Mouse (Mus musculus) neural tube, embryonic 13.5 days (tissue): ENCODE data around the gene Doc2a. TPM values are rescaled to one million over a fixed set of nuclear protein-coding genes. Genes with fewer than 3 reads are reported as not detected.

Experiments
- ATAC-seq: fragments of 200-750 bp; cut with Nextera tagmentation; 2 replicates; pipeline ENCODE4 v1.8.0; 2017; ENCODE audit warnings: low read depth, mild to moderate bottlenecking, moderate TSS enrichment, moderate library complexity
- H3K27ac ChIP-seq: fragments of 300-500 bp; sonication (generic); replicated peaks from 2 replicates; pipeline ENCODE4 v1.5.1; 2015; ENCODE audit warnings: moderate library complexity, mild to moderate bottlenecking, inconsistent platforms
- H3K27me3 ChIP-seq: fragments of 300-500 bp; sonication (generic); 2 replicates; pipeline ENCODE4 v1.6.1; 2015; ENCODE audit warnings: mild to moderate bottlenecking, inconsistent platforms
- H3K36me3 ChIP-seq: fragments of 300-500 bp; sonication (generic); 2 replicates; pipeline ENCODE4 v1.6.1; 2015; ENCODE audit warnings: mild to moderate bottlenecking, inconsistent platforms
- H3K4me1 ChIP-seq: fragments of 300-500 bp; sonication (generic); replicated peaks from 2 replicates; pipeline ENCODE4 v1.6.1; 2015; ENCODE audit warnings: inconsistent platforms
- H3K4me2 ChIP-seq: fragments of 300-500 bp; sonication (generic); 2 replicates; pipeline ENCODE4 v1.6.1; 2015; ENCODE audit warnings: inconsistent platforms, mild to moderate bottlenecking, moderate library complexity
- H3K4me3 ChIP-seq: fragments of 300-500 bp; sonication (generic); 2 replicates; pipeline ENCODE4 v1.5.1; 2015; ENCODE audit warnings: mild to moderate bottlenecking, inconsistent platforms
- H3K9ac ChIP-seq: fragments of 300-500 bp; sonication (generic); 2 replicates; pipeline ENCODE4 v1.6.1; 2015; ENCODE audit warnings: moderate library complexity, mild to moderate bottlenecking, inconsistent platforms
- H3K9me3 ChIP-seq: fragments of 300-500 bp; sonication (generic); 2 replicates; pipeline ENCODE4 v1.6.1; 2016; ENCODE audit warnings: inconsistent platforms
- WGBS: fragments of 180-500 bp; shearing (Covaris S2); methylation state at CpG from one replicate; pipeline ENCODE4 v1.1.7; 2015; 5-methylcytosine and 5-hydroxymethylcytosine counted together
- polyA plus RNA-seq: library from polyadenylated mRNA; unstranded; fragments of >200 nt; fragmentation: Nextera tagmentation; extraction: Ambion mirVana; gene quantifications from 2 replicates; pipeline ENCODE4 v1.2.1, GENCODE M21; 2015

Gene Doc2a
- polyA plus RNA-seq, 1 experiment from 2014 or later = 9.5 TPM

DNA sequence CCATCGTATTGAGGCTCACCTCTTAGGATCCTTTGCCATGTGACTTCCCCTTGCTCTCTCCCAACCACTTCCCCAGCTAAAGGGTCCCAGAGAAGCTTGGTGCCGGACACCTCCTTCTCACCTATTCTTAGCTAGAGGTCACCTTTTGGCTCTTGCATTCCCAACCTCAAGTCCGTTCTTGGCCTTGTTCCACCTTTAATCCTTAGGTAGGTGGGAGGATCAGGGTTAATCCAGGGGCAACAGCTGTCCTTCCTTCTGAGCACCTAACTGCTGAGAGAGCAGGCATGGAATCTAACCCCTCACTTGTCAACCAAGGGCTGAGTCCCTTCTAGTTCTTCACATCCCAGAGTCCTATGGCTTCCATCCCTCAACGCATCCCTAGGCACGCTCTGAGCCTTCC, 21.3 kb upstream of the Doc2a start:
- peak overlapping the region; percentile 71 for H3K4me2 ChIP-seq
- peaks cover 65% of the 10 kb centered on the region for H3K4me1 ChIP-seq

GRCm38 (mm10) chr7:126831539-126831938, 15.7 kb upstream of the Doc2a start, which contains the start of gene 4930451I11Rik:
TSS of gene 4930451I11Rik (minus strand) at chr7:126831639.
- H3K36me3 ChIP-seq = peaks cover 27% of the 10 kb centered on the region
- WGBS = 62% methylated on average over 5 of the region's 5 CpGs
- H3K27me3 ChIP-seq = peaks cover 2% of the 10 kb centered on the region; the same call in 1 of the 2 replicates
- H3K4me3 ChIP-seq = peak within 1 kb of the TSS; percentile 25
- peak within 1 kb of the TSS; percentile 58 for H3K4me2 ChIP-seq
- ATAC-seq = 0 out of 2 replicates have a peak, but pooled peaks have one; percentile 10
- peak within 1 kb of the TSS; percentile 32; the same call in 1 of the 2 replicates for H3K9ac ChIP-seq
- peaks cover 25% of the 10 kb centered on the region for H3K4me1 ChIP-seq
- H3K27ac ChIP-seq = no peak within 1 kb of the TSS
- H3K9me3 ChIP-seq = no peaks in the 10 kb centered on the region

More for the DNA sequence above, 21.3 kb upstream of the Doc2a start:
- no peak for ATAC-seq
- 72% methylated on average over 5 of the region's 5 CpGs for WGBS
- Histone ChIP-seq H3K4me3 (no peak overlapping the region), H3K36me3 (peaks cover 31% of the 10 kb centered on the region), H3K27ac (no peak overlapping the region), H3K9ac (peak overlapping the region; percentile 47; the same call in 1 of the 2 replicates), H3K9me3 (no peaks in the 10 kb centered on the region), H3K27me3 (peaks cover 2% of the 10 kb centered on the region; the same call in 1 of the 2 replicates)

GRCm38 (mm10) chr7:126832036-126832598, 15.1 kb upstream of the Doc2a start:
- Histone ChIP-seq H3K4me2 (peak overlapping the region; percentile 58), H3K27me3 (peaks cover 2% of the 10 kb centered on the region; the same call in 1 of the 2 replicates), H3K27ac (no peak overlapping the region), H3K4me1 (peaks cover 20% of the 10 kb centered on the region), H3K36me3 (peaks cover 23% of the 10 kb centered on the region), H3K9me3 (no peaks in the 10 kb centered on the region), H3K4me3 (peak overlapping the region; percentile 25), H3K9ac (peak overlapping the region; percentile 32; the same call in 1 of the 2 replicates)
- 2% methylated on average over 21 of the region's 21 CpGs for WGBS
- peak; percentile 84 for ATAC-seq

DNA sequence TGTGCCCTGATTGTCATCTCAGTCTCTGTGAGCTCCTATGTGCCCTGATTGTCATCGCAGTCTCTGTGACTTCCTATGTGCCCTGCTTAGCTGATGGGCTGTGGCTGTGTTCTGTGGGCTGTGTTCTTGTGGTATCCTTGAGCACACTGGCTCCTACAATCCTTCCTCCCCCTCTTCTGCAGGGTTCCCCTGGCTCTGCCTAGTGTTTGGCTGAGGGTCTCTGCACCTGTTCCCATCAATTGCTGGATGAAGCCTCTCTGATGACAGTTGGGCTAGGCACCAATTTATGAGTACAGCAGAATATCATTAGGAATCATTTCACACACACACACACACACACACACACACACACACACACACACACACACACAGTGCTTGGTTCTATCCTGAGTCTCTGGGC, 13.9 kb upstream of the Doc2a start:
- H3K27me3 ChIP-seq = peaks cover 2% of the 10 kb centered on the region; the same call in 1 of the 2 replicates
- peaks cover 15% of the 10 kb centered on the region for H3K4me1 ChIP-seq
- no peak overlapping the region for H3K4me2 ChIP-seq
- no peak overlapping the region for H3K9ac ChIP-seq
- no peak overlapping the region for H3K4me3 ChIP-seq
- no peak overlapping the region for H3K27ac ChIP-seq
- ATAC-seq = no peak
- H3K36me3 ChIP-seq = peaks cover 16% of the 10 kb centered on the region
- WGBS = 100% methylated on average over 1 of the region's 1 CpGs
- no peaks in the 10 kb centered on the region for H3K9me3 ChIP-seq

DNA sequence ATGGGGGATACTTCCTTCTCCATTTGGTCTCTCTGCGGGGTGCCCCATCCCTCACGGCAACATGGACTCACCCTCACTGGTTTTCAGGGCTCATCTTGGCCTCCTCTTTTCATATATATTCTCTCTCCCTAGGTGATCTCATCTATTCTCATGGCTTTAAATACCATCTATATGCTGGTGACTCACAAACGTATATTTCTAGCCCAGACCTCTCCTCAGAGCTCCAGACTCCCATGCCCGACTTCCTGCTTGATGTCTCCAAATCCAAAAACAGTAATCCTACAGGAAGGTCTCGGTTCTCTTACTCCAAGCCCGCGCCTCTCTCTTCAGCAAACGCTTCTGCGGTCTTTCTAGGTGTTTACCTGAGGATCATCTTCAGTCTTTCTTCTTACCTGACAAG, 3.9 kb upstream of the Doc2a start:
- H3K27me3 ChIP-seq = peaks cover 23% of the 10 kb centered on the region
- H3K9ac ChIP-seq = no peak overlapping the region
- peaks cover 12% of the 10 kb centered on the region for H3K4me1 ChIP-seq
- no peak overlapping the region for H3K4me2 ChIP-seq
- no peaks in the 10 kb centered on the region for H3K9me3 ChIP-seq
- H3K27ac ChIP-seq = no peak overlapping the region
- 79% methylated on average over 9 of the region's 9 CpGs for WGBS
- ATAC-seq = no peak
- no peak overlapping the region for H3K4me3 ChIP-seq
- H3K36me3 ChIP-seq = no peaks in the 10 kb centered on the region

- peaks cover 24% of the 10 kb centered on the region for H3K4me1 ChIP-seq
- no peak overlapping the region for H3K4me2 ChIP-seq
- 34% methylated on average over 2 of the region's 2 CpGs for whole genome bisulfite sequencing
These were observed 1.7 kb upstream of the Doc2a start for GRCm38 (mm10) chr7:126845516-126845915.

GRCm38 (mm10) chr7:126847421-126848398, 494 bp downstream of the Doc2a start:
- Histone ChIP-seq H3K27ac (no peak overlapping the region), H3K9me3 (no peaks in the 10 kb centered on the region), H3K27me3 (peaks cover 52% of the 10 kb centered on the region), H3K4me2 (peak overlapping the region; percentile 98), H3K4me3 (peak overlapping the region; percentile 54), H3K36me3 (peaks cover 12% of the 10 kb centered on the region), H3K4me1 (peaks cover 24% of the 10 kb centered on the region), H3K9ac (peak overlapping the region; percentile 77)
- under 1% methylated on average over 53 of the region's 74 CpGs for WGBS
- peak; percentile 40 for ATAC-seq

More at GRCm38 (mm10) chr7:126845516-126845915, 1.7 kb upstream of the Doc2a start:
- H3K9me3 ChIP-seq = no peaks in the 10 kb centered on the region
- H3K27me3 ChIP-seq = peaks cover 45% of the 10 kb centered on the region
- H3K27ac ChIP-seq = no peak overlapping the region
- no peak for ATAC-seq
- H3K4me3 ChIP-seq = no peak overlapping the region
- no peaks in the 10 kb centered on the region for H3K36me3 ChIP-seq
- H3K9ac ChIP-seq = no peak overlapping the region

GRCm38 (mm10) chr7:126848794-126849193, 1.6 kb downstream of the Doc2a start:
- H3K36me3 ChIP-seq = peaks cover 23% of the 10 kb centered on the region
- ATAC-seq = peak; percentile 24; the same call in 1 of the 2 replicates
- peaks cover 24% of the 10 kb centered on the region for H3K4me1 ChIP-seq
- 20% methylated on average over 10 of the region's 10 CpGs for WGBS
- H3K27me3 ChIP-seq = peaks cover 46% of the 10 kb centered on the region
- no peak overlapping the region for H3K27ac ChIP-seq
- peak overlapping the region; percentile 98 for H3K4me2 ChIP-seq
- H3K9ac ChIP-seq = peak overlapping the region; percentile 77
- H3K4me3 ChIP-seq = peak overlapping the region; percentile 54
- H3K9me3 ChIP-seq = no peaks in the 10 kb centered on the region

DNA sequence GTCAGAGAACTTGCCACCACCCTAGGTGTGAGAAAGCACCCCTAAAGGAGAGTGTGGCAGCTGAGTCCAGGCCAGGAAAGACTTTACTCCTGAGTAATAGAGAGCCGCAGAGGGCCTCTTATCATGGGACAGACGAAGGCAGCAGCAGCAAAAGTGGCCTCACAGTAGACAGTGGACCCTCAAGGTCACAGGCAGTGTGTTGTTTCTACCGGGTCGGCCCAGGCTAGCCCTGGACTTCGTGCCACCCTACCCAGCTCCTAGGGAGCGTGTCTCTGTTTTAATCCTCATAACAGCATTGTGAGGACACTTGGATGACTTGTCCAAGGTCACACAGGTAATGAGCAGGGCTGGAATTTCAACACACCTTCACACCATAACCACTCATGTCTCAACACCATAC, 2.9 kb downstream of the Doc2a start:
- no peak overlapping the region for H3K4me3 ChIP-seq
- no peaks in the 10 kb centered on the region for H3K9me3 ChIP-seq
- ATAC-seq = no peak
- H3K9ac ChIP-seq = no peak overlapping the region
- H3K36me3 ChIP-seq = peaks cover 37% of the 10 kb centered on the region
- no peak overlapping the region for H3K27ac ChIP-seq
- peaks cover 46% of the 10 kb centered on the region for H3K27me3 ChIP-seq
- WGBS = 88% methylated on average over 6 of the region's 6 CpGs
- H3K4me2 ChIP-seq = no peak overlapping the region
- peaks cover 24% of the 10 kb centered on the region for H3K4me1 ChIP-seq

- Histone ChIP-seq H3K9ac (no peak overlapping the region), H3K4me1 (peaks cover 24% of the 10 kb centered on the region), H3K4me2 (no peak overlapping the region), H3K4me3 (no peak overlapping the region), H3K9me3 (no peaks in the 10 kb centered on the region), H3K36me3 (peaks cover 47% of the 10 kb centered on the region), H3K27me3 (peaks cover 40% of the 10 kb centered on the region), H3K27ac (no peak overlapping the region)
- WGBS = 40% methylated on average over 12 of the region's 12 CpGs
- ATAC-seq = no peak
These were observed 4.0 kb downstream of the Doc2a start for GRCm38 (mm10) chr7:126851192-126851591.

DNA sequence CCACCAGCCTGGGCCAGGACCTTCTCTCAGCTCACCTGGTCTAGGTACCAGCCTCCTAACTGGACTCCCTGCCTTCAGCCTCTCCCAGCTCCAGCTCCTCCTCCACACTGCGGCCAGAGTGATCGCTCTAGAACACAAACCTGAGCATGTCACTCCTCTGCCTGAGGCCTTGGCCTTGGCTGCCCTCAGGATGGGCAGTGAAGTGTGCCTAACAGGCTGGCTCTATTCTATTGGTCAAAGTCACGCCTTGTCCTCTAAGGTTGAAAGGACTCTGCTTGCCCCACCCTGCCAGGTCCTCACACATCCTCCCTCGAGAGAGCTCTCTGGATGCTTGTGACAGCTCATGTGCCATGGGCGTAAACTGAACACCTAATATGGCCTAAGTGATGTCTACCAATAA, 6.2 kb downstream of the Doc2a start:
- H3K4me2 ChIP-seq = no peak overlapping the region
- 87% methylated on average over 5 of the region's 5 CpGs for WGBS
- H3K27ac ChIP-seq = no peak overlapping the region
- H3K27me3 ChIP-seq = peaks cover 28% of the 10 kb centered on the region
- H3K9ac ChIP-seq = no peak overlapping the region
- H3K36me3 ChIP-seq = peaks cover 65% of the 10 kb centered on the region
- no peaks in the 10 kb centered on the region for H3K9me3 ChIP-seq
- ATAC-seq = no peak
- no peak overlapping the region for H3K4me3 ChIP-seq
- H3K4me1 ChIP-seq = peaks cover 10% of the 10 kb centered on the region

GRCm38 (mm10) chr7:126855641-126856040, 8.4 kb downstream of the Doc2a start:
- H3K4me3 ChIP-seq = no peak overlapping the region
- H3K27ac ChIP-seq = no peak overlapping the region
- H3K9me3 ChIP-seq = no peaks in the 10 kb centered on the region
- H3K27me3 ChIP-seq = peaks cover 6% of the 10 kb centered on the region; the same call in 1 of the 2 replicates
- H3K9ac ChIP-seq = 0 out of 2 replicates have a peak overlapping the region, but pooled peaks have one; percentile 12
- H3K4me1 ChIP-seq = peaks cover 2% of the 10 kb centered on the region
- H3K36me3 ChIP-seq = peaks cover 80% of the 10 kb centered on the region
- 93% methylated on average over 3 of the region's 3 CpGs for WGBS
- no peak for ATAC-seq
- no peak overlapping the region for H3K4me2 ChIP-seq
